Mouse (Mus musculus) heart, postnatal 36 days (tissue): ENCODE results near the gene Ring1. TPM values are rescaled to one million over a fixed set of nuclear protein-coding genes. Genes with fewer than 3 reads are reported as not detected.
"Not testable (repeated sequence)": the region's sequence is repeated elsewhere in the genome, so short reads cannot be mapped to it uniquely, and the experiment has no call there.

Source experiments
- DNase-seq, 2 experiments: peaks; one replicate each; pipeline ENCODE4 v3.0.0; 2021 to 2022
- intact Hi-C: fragments of 180-260 bp; cut with DNase I; formaldehyde crosslinking; loops from one replicate; pipeline ENCODE4 v1.15.1; 2025
- microRNA-seq, 2 experiments: library from miRNA; unstranded; fragments of <30 nt; microRNA quantifications; one replicate each; pipeline ENCODE4 v1.2.0; 2021; ENCODE audit warnings: borderline number of aligned reads in 2 of 2
- total RNA-seq, 2 experiments: library from RNA; stranded (reverse); gene quantifications; 2 replicates each; pipeline ENCODE4 v1.2.3; 2021

Gene Ring1
- total RNA-seq, 2 experiments from 2014 or later = 14.0 to 15.1 TPM

DNA sequence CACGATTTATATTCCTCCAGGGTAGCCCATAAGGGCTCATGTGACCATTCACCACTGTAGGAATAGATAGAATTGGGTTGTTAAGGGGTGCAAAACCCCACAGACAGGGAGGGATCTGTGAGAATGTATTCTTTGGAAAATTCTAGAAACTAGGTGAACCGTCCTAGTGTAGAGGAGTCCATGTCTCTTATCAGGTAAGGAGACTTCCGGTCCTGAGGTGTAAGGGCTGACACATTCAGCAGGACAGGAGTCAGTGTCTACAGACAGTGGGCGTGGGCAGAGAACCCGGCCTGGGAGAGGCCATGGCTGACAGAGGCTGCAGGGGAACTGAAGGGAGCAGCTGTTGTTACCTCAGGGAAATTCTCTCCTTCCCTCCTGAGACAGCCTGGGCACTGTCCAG lies 25.8 kb downstream of the Ring1 start:
- intact Hi-C loops = loop anchor here (5.0 kb wide), 1 partner anchor 894 kb away; no protein-coding TSS in a partner anchor
- DNase-seq = not testable (repeated sequence)

DNA sequence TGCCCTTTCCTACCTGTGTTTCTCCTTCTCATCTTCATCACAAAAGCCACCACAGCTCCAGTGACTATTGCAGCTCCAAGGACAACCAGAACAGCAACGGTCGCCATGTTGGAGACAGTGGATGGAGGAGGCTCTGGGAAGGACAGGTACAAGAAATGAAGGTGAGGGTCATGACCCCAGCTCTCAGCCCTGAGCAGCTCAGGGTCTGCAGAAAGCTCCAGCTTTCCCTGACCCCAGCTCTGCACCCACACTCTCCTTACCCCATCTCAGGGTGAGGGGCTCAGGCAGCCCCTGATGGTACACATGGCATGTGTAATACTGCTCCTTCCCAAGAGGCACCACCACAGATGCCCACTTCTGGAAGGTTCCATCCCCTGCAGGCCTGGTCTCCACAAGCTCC lies 27.5 kb downstream of the Ring1 start:
- not testable (repeated sequence) for DNase-seq
- intact Hi-C loops = loop anchor here (5.0 kb wide), 1 partner anchor 895 kb away; no protein-coding TSS in a partner anchor

DNA sequence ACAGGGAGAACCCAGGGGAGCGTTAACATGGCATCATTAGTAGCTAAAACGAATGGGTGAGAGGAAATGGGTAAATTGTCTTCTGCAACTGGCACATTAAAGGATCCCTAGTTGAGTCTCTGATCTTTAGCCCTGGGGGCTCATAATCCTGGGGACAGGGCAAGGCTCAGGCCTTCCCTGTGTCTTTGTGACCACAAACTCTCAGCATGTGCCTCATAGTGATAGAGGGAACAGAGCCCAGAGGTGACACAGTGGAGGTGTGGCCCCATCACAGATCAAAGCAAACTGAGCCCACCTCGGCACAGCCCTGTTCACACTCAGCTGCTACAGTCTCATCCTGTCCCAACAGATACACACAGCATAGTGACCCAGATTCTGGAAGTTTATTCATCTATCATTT lies 28.8 kb downstream of the Ring1 start:
- DNase-seq = no peak
- intact Hi-C loops = loop anchor here (5.0 kb wide), 1 partner anchor 897 kb away; no protein-coding TSS in a partner anchor

DNA sequence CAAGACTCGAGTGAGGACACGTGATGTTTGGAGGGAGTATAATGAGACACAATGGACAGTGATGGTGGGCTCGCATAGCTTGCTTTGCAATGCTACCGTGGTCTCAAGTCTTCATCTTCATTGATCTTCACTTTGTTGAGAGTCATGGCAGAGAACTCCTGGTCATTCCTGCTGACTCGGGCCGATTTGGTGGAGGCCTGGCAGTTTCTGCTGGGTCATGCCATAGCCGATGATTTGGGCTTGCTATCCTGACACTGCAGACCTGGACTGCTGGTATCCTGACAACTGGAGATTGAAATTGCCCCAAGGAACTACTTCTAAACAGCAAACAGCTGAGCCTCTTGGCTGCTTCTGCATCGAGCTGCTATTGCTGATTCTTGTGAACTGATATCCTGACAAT lies 29.5 kb downstream of the Ring1 start:
- DNase-seq = no peak
- intact Hi-C loops = loop anchor here (1.0 to 5.0 kb wide), 2 partner anchors 897 to 1275 kb away; no protein-coding TSS in a partner anchor

DNA sequence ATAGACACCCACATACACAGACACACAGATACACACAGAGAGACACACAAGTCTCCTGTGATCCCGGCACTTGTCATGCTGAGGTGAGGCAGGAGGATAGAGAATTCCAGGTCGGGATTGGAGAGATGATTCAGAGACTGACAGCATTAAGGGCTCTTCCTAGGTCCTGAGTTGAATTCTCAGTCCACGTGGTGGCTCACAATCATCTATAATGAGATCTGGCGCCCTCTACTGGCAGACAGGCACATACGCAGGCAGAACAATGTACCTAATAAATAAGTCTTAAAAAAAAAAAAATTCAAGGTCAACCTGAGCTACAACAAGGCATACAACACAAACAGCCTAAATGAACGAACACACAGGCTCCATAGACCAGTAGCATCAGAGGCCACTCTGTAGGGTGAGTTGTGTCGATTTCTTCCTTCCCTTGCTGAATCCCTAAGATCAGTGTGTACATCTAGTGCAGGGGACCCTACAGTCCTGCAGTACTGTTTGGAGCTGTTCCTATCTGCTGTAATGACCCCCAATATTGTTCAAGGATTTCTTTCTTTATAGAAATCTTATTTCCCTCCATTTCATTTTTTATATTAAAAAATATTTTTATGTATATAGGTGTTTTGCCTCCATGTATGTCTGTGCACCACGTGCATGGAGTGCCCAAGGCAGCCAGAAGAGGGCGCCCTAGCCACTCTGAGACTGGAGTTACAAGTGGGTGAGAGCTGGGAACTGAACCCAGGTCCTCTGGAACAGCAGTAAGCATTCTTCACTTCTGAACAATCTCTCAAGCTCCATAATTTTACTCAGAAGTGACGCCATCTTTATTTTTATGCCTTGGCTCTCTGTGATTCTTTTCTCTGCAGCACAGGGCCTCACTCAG lies 32.5 kb downstream of the Ring1 start:
- DNase-seq = peak; percentile 57 to 64
- intact Hi-C loops = no loop called here

DNA sequence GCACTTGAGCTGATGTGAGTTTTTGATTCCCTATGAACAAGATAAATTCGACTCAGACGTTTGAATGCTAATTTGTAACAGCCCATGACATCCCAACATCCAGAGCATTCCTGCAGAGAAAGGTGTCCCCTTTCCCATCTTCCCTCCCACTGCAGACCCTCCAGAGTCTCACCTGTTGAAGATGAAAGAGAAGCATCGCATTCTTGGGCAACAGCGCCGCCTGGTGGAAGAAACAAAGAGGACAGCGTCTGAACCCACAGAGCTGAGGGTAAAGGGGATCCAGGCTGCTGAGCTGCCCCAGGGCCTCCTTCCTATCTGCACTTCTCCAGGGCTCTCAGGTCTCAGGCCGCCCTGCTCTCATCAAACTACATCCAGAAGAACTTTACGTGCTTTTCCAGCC lies 42.3 kb downstream of the Ring1 start:
- DNase-seq = peak; percentile 76 to 83
- intact Hi-C loops = loop anchor here (1.0 kb wide), 1 partner anchor 14 kb away; no protein-coding TSS in a partner anchor

GRCm38 (mm10) chr17:33981192-33981909 lies 43.1 kb downstream of the Ring1 start:
- intact Hi-C loops = not testable (repeated sequence)
- DNase-seq = peak; percentile 85 to 86

DNA sequence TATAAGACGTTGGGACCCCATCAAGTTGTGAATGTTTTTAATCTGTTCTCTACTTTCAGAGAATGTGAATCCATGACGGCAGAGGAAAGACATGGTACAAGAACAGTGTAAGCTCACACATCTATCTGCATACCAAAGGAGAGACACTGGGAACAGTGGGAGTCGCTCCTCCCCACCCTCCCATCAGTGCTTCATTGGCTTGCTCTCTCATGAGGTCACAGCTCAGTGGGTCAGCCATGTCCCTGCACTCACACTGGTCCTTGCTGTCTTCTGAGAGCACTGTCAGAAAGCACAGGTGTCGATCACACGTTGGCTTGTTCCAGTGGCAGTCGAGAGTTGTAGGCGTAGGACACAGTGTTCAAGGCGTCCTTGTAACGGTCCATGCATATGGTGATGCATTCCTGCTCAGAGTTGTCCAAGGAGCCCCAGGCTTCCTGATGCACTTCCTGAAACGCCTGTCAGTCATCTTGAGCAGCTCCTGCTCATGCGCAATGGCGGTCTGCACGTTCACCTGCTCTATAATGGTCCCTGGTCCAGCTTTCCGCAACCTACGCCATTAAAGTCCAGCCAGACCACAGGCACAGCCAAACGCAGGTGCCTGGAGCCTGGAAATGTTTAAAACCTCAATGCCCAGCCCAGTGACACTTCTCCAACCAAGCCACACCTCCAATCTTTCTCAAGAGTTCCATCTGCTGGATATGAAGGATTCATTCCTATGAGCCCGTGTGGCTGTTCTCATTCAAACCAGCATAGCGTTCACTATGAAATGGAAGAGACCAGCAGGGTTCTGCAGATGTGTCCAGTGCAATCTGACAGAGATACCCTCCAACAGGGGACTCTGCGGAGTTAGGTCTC lies 44.1 kb downstream of the Ring1 start:
- intact Hi-C loops = no loop called here
- DNase-seq = no peak

GRCm38 (mm10) chr17:33979512-33980050 lies 44.9 kb downstream of the Ring1 start:
- DNase-seq = no peak
- intact Hi-C loops = no loop called here

DNA sequence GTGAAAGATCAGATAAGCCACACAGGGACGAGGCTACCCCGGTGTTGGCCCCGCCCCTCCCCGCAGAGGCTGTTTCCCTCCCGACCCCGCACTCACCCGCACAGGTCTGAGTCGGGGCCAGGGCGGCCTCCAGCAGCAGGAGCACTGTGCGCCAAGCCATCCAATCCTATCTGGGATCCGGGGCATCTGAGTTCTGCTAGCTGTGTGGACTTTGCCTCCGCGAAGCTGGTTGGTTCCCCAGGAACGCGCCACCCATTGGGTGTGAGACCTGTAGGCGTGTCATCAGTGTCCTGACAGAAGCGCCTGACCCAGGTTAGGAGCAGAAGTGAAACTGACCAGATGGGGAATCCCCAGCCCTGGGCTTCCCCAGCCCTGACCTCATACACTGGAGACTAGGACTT lies 45.8 kb downstream of the Ring1 start:
- peak; percentile 76 to 79 for DNase-seq
- intact Hi-C loops = no loop called here

GRCm38 (mm10) chr17:33977861-33978557 lies 46.5 kb downstream of the Ring1 start:
- DNase-seq = no peak
- intact Hi-C loops = no loop called here

DNA sequence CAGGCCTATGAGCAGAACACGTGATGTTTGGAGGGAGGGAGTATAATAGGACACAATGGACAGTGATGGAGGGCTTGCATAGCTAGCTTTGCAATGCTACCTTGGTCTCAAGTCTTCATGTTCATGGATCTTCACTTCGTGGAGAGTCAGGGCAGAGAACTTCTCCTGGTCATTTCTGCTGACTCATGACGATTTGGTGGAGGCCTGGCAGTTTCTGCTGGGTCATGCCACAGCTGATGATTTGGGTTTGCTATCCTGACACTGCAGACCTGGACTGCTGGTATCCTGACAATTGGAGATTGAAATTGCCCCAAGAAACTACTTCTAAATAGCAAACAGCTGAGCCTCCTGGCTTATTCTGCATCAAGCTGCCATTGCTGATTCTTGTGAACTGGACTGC lies 50.9 kb downstream of the Ring1 start:
- intact Hi-C loops = no loop called here

GRCm38 (mm10) chr17:33972691-33973090 lies 51.8 kb downstream of the Ring1 start:
- intact Hi-C loops = loop anchor here (1.0 kb wide), 1 partner anchor 1299 kb away; no protein-coding TSS in a partner anchor
- no peak for DNase-seq

More for the DNA sequence above, 50.9 kb downstream of the Ring1 start:
- no peak for DNase-seq

Small RNAs within 50 kb of the gene (microRNA-seq; reads per million reads assigned to microRNA genes)
- gene Mir219a-1 (0 reads per million in 2 experiments), gene Mir219c (0 reads per million in 2 experiments)

Other genes starting within 250 kb of the Ring1 start
- gene Angptl4, start 242.8 kb downstream of the Ring1 start, total RNA-seq = 10 to 100 TPM; 18.2 to 58.8 TPM
- 10 to 100 TPM; 55.7 to 81.7 TPM for gene Kank3, start 214.2 kb downstream of the Ring1 start, total RNA-seq
- 100 to 1,000 TPM; 764 to 784 TPM for gene Rps28, start 200.1 kb downstream of the Ring1 start, total RNA-seq
- 100 to 1,000 TPM; 648 to 672 TPM for gene Ndufa7, start 200.1 kb downstream of the Ring1 start, total RNA-seq
- gene Cd320, start 181.6 kb downstream of the Ring1 start, total RNA-seq = 10 to 100 TPM; 28.6 to 34.6 TPM
- not detected for gene Gm7029, start 150.8 kb downstream of the Ring1 start, total RNA-seq
- gene Kifc1, start 134.0 kb downstream of the Ring1 start, total RNA-seq = 1 to 10 TPM in 1 of 2 experiments, under 1 TPM in 1; 0.87 to 1.5 TPM
- gene Platr17, start 119.5 kb downstream of the Ring1 start, total RNA-seq = not detected
- 10 to 100 TPM; 15.7 to 18.0 TPM for gene Daxx, start 115.3 kb downstream of the Ring1 start, total RNA-seq
- 100 to 1,000 TPM; 103 to 112 TPM for gene Tapbp, start 108.8 kb downstream of the Ring1 start, total RNA-seq
- gene Zbtb22, start 108.8 kb downstream of the Ring1 start, total RNA-seq = 10 to 100 TPM; 20.1 to 20.6 TPM
- gene Rgl2, start 95.1 kb downstream of the Ring1 start, total RNA-seq = 10 to 100 TPM; 38.7 TPM
- gene Pfdn6, start 84.3 kb downstream of the Ring1 start, total RNA-seq = 10 to 100 TPM; 77.0 to 84.7 TPM
- 10 to 100 TPM; 10.1 to 11.5 TPM for gene Wdr46, start 84.0 kb downstream of the Ring1 start, total RNA-seq
- 1 to 10 TPM; 2.7 to 2.9 TPM for gene B3galt4, start 73.2 kb downstream of the Ring1 start, total RNA-seq
- gene Vps52, start 68.9 kb downstream of the Ring1 start, total RNA-seq = 10 to 100 TPM; 38.8 to 41.4 TPM
- 100 to 1,000 TPM; 411 to 417 TPM for gene Rps18, start 68.7 kb downstream of the Ring1 start, total RNA-seq
- 100 to 1,000 TPM in 1 of 2 experiments, 10 to 100 TPM in 1; 79.0 to 116 TPM for gene H2-K1, start 24.3 kb downstream of the Ring1 start, total RNA-seq
- gene H2-Ke6, start 3.4 kb upstream of the Ring1 start, total RNA-seq = 100 to 1,000 TPM; 107 to 121 TPM
- 10 to 100 TPM; 56.9 to 60.7 TPM for gene Slc39a7, start 7.0 kb upstream of the Ring1 start, total RNA-seq
- 10 to 100 TPM; 39.8 to 41.8 TPM for gene Rxrb, start 7.1 kb upstream of the Ring1 start, total RNA-seq
- 1 to 10 TPM in 1 of 2 experiments, under 1 TPM in 1; 0.98 to 1.9 TPM for gene Col11a2, start 14.8 kb upstream of the Ring1 start, total RNA-seq
- gene H2-Oa, start 67.7 kb upstream of the Ring1 start, total RNA-seq = not detected
- gene H2-DMa, start 94.9 kb upstream of the Ring1 start, total RNA-seq = 1 to 10 TPM; 4.0 to 6.5 TPM
- 10 to 100 TPM; 80.5 to 87.0 TPM for gene Brd2, start 98.0 kb upstream of the Ring1 start, total RNA-seq
- 1 to 10 TPM; 1.3 to 1.7 TPM for gene H2-DMb2, start 118.6 kb upstream of the Ring1 start, total RNA-seq
- gene H2-DMb1, start 128.4 kb upstream of the Ring1 start, total RNA-seq = 1 to 10 TPM; 1.5 to 2.9 TPM
- 1 to 10 TPM; 4.1 to 7.0 TPM for gene Tap1, start 162.9 kb upstream of the Ring1 start, total RNA-seq
- gene Psmb9, start 163.1 kb upstream of the Ring1 start, total RNA-seq = 10 to 100 TPM in 1 of 2 experiments, 1 to 10 TPM in 1; 7.5 to 10.6 TPM
- 10 to 100 TPM; 11.4 to 15.1 TPM for gene Psmb8, start 173.0 kb upstream of the Ring1 start, total RNA-seq
- gene Tap2, start 178.8 kb upstream of the Ring1 start, total RNA-seq = 10 to 100 TPM; 23.6 to 24.6 TPM
- under 1 TPM; 0.83 to 0.84 TPM for gene H2-Ob, start 214.2 kb upstream of the Ring1 start, total RNA-seq
- 10 to 100 TPM; 14.8 to 32.7 TPM for gene H2-Ab1, start 233.0 kb upstream of the Ring1 start, total RNA-seq